Mouse (Mus musculus): ENCODE results near the gene Tmbim4. TPM values are rescaled to one million over a fixed set of nuclear protein-coding genes. Genes with fewer than 3 reads are reported as not detected.

Tmbim4 gene
- polyA plus RNA-seq, 1 experiment, result 97.3 TPM

DNA sequence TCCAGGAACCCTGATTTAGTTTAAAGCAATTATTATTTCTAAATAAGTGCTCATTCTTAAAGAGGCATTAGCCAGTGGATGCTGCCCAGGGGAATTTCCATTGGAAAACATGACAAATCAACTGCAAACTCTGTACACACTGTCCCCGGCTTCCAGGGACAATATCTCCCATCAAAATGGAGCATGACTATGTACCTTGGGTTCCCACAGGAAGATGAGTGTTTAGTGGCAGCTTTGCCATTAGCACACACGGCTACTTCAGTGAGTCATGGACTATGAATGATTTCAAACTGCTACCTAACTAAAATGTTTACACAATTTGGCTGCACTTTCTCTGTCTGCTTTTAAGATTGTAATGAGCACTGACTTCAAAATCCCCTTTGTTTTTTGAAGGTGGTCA is 12.9 kb upstream of the Tmbim4 start:
- Histone ChIP-seq H3K4me3 (ENCODE audit: insufficient read depth, poor library complexity, severe bottlenecking) (no peak overlapping the region), H3K36me3 (ENCODE audit: control insufficient read depth, insufficient read depth) (no peaks in the 10 kb centered on the region), H3K27me3 (ENCODE audit: control insufficient read depth, insufficient read depth, insufficient read length) (peaks cover 3% of the 10 kb centered on the region), H3K79me2 (ENCODE audit: control insufficient read depth, insufficient read depth) (no peaks in the 10 kb centered on the region), H3ac (ENCODE audit: control insufficient read depth, insufficient read length, low read depth) (no peak overlapping the region), H3K79me3 (ENCODE audit: low read depth) (no peaks in the 10 kb centered on the region)
- no peak for TF ChIP-seq CTCF (IDR thresholded peaks at IDR 0.05; ENCODE audit: control insufficient read depth, insufficient read depth, insufficient read length)
- no peak for TF ChIP-seq CEBPB (IDR thresholded peaks at IDR 0.05; ENCODE audit: low read depth)
- TF ChIP-seq MYOD1 (IDR thresholded peaks at IDR 0.05; ENCODE audit: control insufficient read depth, insufficient read length, low read depth), result no peak
- no peak for TF ChIP-seq FOSL1 (IDR thresholded peaks at IDR 0.05; ENCODE audit: insufficient read depth, low read length, poor library complexity, severe bottlenecking)
- TF ChIP-seq MAX (IDR thresholded peaks at IDR 0.05), result no peak
- TF ChIP-seq USF1 (IDR thresholded peaks at IDR 0.05; ENCODE audit: low read depth), result no peak

DNA sequence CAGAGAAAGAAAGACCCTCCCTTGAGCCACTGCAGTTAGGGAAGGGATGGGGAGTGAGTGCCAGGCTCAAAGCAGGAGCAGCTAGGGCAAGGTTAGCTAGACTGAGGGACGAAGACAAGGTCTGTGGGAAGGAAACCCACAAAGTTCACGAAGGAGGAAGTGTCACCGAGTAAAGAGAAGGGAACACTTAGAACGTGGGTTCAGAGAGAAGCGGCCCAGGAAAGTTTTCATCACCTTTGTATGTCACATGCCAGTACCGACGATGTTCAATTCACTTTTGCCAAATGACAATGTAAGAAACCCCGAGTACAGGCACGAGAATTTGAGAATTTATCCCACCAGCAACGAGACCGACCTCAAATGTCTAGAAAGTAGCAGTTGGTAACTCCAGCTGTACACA is 12.1 kb upstream of the Tmbim4 start:
- Histone ChIP-seq H3ac (ENCODE audit: control insufficient read depth, insufficient read length, low read depth) (no peak overlapping the region), H3K27me3 (ENCODE audit: control insufficient read depth, insufficient read depth, insufficient read length) (peaks cover 3% of the 10 kb centered on the region), H3K36me3 (ENCODE audit: control insufficient read depth, insufficient read depth) (no peaks in the 10 kb centered on the region), H3K79me3 (ENCODE audit: low read depth) (no peaks in the 10 kb centered on the region), H3K79me2 (ENCODE audit: control insufficient read depth, insufficient read depth) (no peaks in the 10 kb centered on the region), H3K4me3 (ENCODE audit: insufficient read depth, poor library complexity, severe bottlenecking) (no peak overlapping the region)
- TF ChIP-seq MYOD1 (IDR thresholded peaks at IDR 0.05; ENCODE audit: control insufficient read depth, insufficient read length, low read depth), result no peak
- no peak for TF ChIP-seq FOSL1 (IDR thresholded peaks at IDR 0.05; ENCODE audit: insufficient read depth, low read length, poor library complexity, severe bottlenecking)
- no peak for TF ChIP-seq CEBPB (IDR thresholded peaks at IDR 0.05; ENCODE audit: low read depth)
- TF ChIP-seq CTCF (IDR thresholded peaks at IDR 0.05; ENCODE audit: control insufficient read depth, insufficient read depth, insufficient read length), result no peak
- TF ChIP-seq MYOG (IDR thresholded peaks at IDR 0.05; ENCODE audit: control insufficient read depth, extremely low read depth, insufficient read length), result no peak
- no peak for TF ChIP-seq USF1 (IDR thresholded peaks at IDR 0.05; ENCODE audit: low read depth)
- no peak for TF ChIP-seq MAX (IDR thresholded peaks at IDR 0.05)

DNA sequence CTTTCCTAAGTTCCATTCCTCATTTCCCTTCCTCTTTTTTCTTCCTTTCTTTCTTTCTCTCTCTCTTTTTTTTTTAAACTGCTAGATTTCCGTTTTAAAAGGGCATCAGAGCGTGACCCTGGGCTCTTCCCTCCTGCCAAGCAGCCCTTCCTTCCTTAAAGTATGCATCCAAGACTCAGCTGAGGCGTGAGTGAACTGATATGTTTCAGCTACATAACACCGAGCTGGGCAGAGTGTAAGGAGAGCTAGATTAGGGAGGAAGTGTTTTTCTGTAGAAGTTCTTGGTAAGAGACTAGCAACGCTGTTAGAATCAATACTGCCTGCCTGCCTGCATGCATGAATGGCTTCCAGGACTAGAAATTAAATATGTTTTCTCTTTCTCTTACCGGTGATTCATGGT is 11.6 kb upstream of the Tmbim4 start:
- Histone ChIP-seq H3K79me3 (ENCODE audit: low read depth) (no peaks in the 10 kb centered on the region), H3ac (ENCODE audit: control insufficient read depth, insufficient read length, low read depth) (no peak overlapping the region), H3K27me3 (ENCODE audit: control insufficient read depth, insufficient read depth, insufficient read length) (peaks cover 3% of the 10 kb centered on the region), H3K79me2 (ENCODE audit: control insufficient read depth, insufficient read depth) (no peaks in the 10 kb centered on the region), H3K36me3 (ENCODE audit: control insufficient read depth, insufficient read depth) (no peaks in the 10 kb centered on the region), H3K4me3 (ENCODE audit: insufficient read depth, poor library complexity, severe bottlenecking) (no peak overlapping the region)
- TF ChIP-seq CEBPB (IDR thresholded peaks at IDR 0.05; ENCODE audit: low read depth) (no peak), MYOG (IDR thresholded peaks at IDR 0.05; ENCODE audit: control insufficient read depth, extremely low read depth, insufficient read length) (no peak), MYOD1 (IDR thresholded peaks at IDR 0.05; ENCODE audit: control insufficient read depth, insufficient read length, low read depth) (no peak), FOSL1 (IDR thresholded peaks at IDR 0.05; ENCODE audit: insufficient read depth, low read length, poor library complexity, severe bottlenecking) (no peak), MAX (IDR thresholded peaks at IDR 0.05) (no peak), CTCF (IDR thresholded peaks at IDR 0.05; ENCODE audit: control insufficient read depth, insufficient read depth, insufficient read length) (no peak), USF1 (IDR thresholded peaks at IDR 0.05; ENCODE audit: low read depth) (no peak)

DNA sequence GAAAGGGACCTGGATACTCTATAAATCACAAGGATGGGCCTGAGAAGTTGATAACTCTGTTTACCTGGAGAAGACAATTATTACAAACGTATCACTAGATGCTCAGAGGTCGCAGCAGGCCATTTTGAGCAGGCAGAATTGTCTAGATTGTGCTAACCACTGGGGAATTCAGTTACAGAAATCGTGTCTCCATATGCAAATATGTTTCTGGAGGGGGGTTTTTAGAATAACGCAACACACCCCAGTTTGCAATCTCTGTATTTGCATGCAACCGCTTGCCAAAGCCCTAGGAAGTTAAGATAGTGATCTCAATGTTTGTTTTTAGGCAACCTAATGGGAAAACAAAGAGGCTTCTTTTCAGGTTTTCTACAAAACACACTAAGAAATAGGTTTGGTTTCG is 10.2 kb upstream of the Tmbim4 start:
- no peaks in the 10 kb centered on the region for H3K79me2 ChIP-seq (ENCODE audit: control insufficient read depth, insufficient read depth)
- H3K4me3 ChIP-seq (ENCODE audit: insufficient read depth, poor library complexity, severe bottlenecking), result no peak overlapping the region
- no peaks in the 10 kb centered on the region for H3K79me3 ChIP-seq (ENCODE audit: low read depth)
- H3ac ChIP-seq (ENCODE audit: control insufficient read depth, insufficient read length, low read depth), result no peak overlapping the region
- H3K27me3 ChIP-seq (ENCODE audit: control insufficient read depth, insufficient read depth, insufficient read length), result no peaks in the 10 kb centered on the region
- TF ChIP-seq MYOD1 (IDR thresholded peaks at IDR 0.05; ENCODE audit: control insufficient read depth, insufficient read length, low read depth) (no peak), CTCF (IDR thresholded peaks at IDR 0.05; ENCODE audit: control insufficient read depth, insufficient read depth, insufficient read length) (no peak), MAX (IDR thresholded peaks at IDR 0.05) (no peak), FOSL1 (IDR thresholded peaks at IDR 0.05; ENCODE audit: insufficient read depth, low read length, poor library complexity, severe bottlenecking) (no peak), CEBPB (IDR thresholded peaks at IDR 0.05; ENCODE audit: low read depth) (no peak), USF1 (IDR thresholded peaks at IDR 0.05; ENCODE audit: low read depth) (no peak), MYOG (IDR thresholded peaks at IDR 0.05; ENCODE audit: control insufficient read depth, extremely low read depth, insufficient read length) (no peak)
- H3K36me3 ChIP-seq (ENCODE audit: control insufficient read depth, insufficient read depth), result no peaks in the 10 kb centered on the region

DNA sequence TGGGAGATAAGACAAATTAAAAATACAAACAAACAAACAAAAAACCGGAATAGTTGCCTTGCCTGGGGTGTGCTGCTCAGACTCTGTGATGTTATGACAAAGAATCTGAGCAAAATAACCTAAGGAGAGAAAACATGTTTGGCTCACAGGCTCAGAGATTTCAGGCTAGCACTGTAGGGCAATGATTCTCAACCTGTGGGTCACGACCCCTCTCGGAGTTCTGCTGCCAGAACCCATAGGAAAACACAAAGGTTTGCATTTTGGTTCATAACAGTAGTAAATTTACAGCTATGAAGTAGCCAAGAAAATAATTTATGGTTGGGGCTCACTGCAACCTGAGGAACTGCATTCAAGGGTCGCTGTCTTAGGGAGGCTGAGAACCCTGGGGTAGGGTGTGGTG is 9.1 kb upstream of the Tmbim4 start:
- Histone ChIP-seq H3ac (ENCODE audit: control insufficient read depth, insufficient read length, low read depth) (no peak overlapping the region), H3K27me3 (ENCODE audit: control insufficient read depth, insufficient read depth, insufficient read length) (no peaks in the 10 kb centered on the region), H3K4me3 (ENCODE audit: insufficient read depth, poor library complexity, severe bottlenecking) (no peak overlapping the region), H3K36me3 (ENCODE audit: control insufficient read depth, insufficient read depth) (no peaks in the 10 kb centered on the region), H3K79me3 (ENCODE audit: low read depth) (no peaks in the 10 kb centered on the region), H3K79me2 (ENCODE audit: control insufficient read depth, insufficient read depth) (no peaks in the 10 kb centered on the region)
- TF ChIP-seq CTCF (IDR thresholded peaks at IDR 0.05; ENCODE audit: control insufficient read depth, insufficient read depth, insufficient read length), result no peak
- TF ChIP-seq MYOG (IDR thresholded peaks at IDR 0.05; ENCODE audit: control insufficient read depth, extremely low read depth, insufficient read length), result no peak
- TF ChIP-seq MYOD1 (IDR thresholded peaks at IDR 0.05; ENCODE audit: control insufficient read depth, insufficient read length, low read depth), result no peak
- no peak for TF ChIP-seq MAX (IDR thresholded peaks at IDR 0.05)
- no peak for TF ChIP-seq FOSL1 (IDR thresholded peaks at IDR 0.05; ENCODE audit: insufficient read depth, low read length, poor library complexity, severe bottlenecking)
- no peak for TF ChIP-seq CEBPB (IDR thresholded peaks at IDR 0.05; ENCODE audit: low read depth)
- no peak for TF ChIP-seq USF1 (IDR thresholded peaks at IDR 0.05; ENCODE audit: low read depth)

DNA sequence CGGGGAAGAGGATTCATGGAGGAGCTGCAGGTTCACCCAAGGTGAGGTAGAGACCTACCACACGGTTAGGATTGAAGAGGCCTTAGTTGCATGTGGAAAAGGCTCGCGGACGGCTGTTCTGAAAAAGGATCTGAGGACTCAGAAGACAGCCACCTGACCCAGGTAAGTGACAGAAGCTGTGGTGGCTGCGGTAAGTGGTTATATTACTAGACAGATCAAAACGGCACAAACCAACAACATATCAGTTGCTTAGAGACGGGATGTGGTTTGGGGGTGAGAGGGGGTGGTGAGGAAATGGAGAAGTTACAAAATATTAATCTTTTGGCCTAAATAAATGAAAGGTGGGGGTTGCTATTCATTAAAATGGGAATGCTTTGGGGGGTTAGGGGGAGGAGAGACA is 8.1 kb upstream of the Tmbim4 start:
- H3K79me2 ChIP-seq (ENCODE audit: control insufficient read depth, insufficient read depth), result no peaks in the 10 kb centered on the region
- H3K36me3 ChIP-seq (ENCODE audit: control insufficient read depth, insufficient read depth), result no peaks in the 10 kb centered on the region
- no peak for TF ChIP-seq CEBPB (IDR thresholded peaks at IDR 0.05; ENCODE audit: low read depth)
- TF ChIP-seq USF1 (IDR thresholded peaks at IDR 0.05; ENCODE audit: low read depth), result no peak
- no peak for TF ChIP-seq FOSL1 (IDR thresholded peaks at IDR 0.05; ENCODE audit: insufficient read depth, low read length, poor library complexity, severe bottlenecking)
- no peak for TF ChIP-seq MYOD1 (IDR thresholded peaks at IDR 0.05; ENCODE audit: control insufficient read depth, insufficient read length, low read depth)
- TF ChIP-seq CTCF (IDR thresholded peaks at IDR 0.05; ENCODE audit: control insufficient read depth, insufficient read depth, insufficient read length), result no peak
- TF ChIP-seq MYOG (IDR thresholded peaks at IDR 0.05; ENCODE audit: control insufficient read depth, extremely low read depth, insufficient read length), result no peak
- no peak for TF ChIP-seq MAX (IDR thresholded peaks at IDR 0.05)
- no peaks in the 10 kb centered on the region for H3K27me3 ChIP-seq (ENCODE audit: control insufficient read depth, insufficient read depth, insufficient read length)
- no peak overlapping the region for H3ac ChIP-seq (ENCODE audit: control insufficient read depth, insufficient read length, low read depth)
- H3K4me3 ChIP-seq (ENCODE audit: insufficient read depth, poor library complexity, severe bottlenecking), result no peak overlapping the region
- no peaks in the 10 kb centered on the region for H3K79me3 ChIP-seq (ENCODE audit: low read depth)
